Mouse (Mus musculus) forebrain, embryonic 16.5 days (tissue): Measurements from ENCODE around the gene 1700086D15Rik. TPM values are rescaled to one million over a fixed set of nuclear protein-coding genes. Genes with fewer than 3 reads are reported as not detected.

Source experiments
- ATAC-seq: fragments of 200-750 bp; cut with Nextera tagmentation; 2 replicates; pipeline ENCODE4 v1.8.0; 2017; ENCODE audit warnings: mild to moderate bottlenecking, moderate library complexity
- H3K27ac ChIP-seq: fragments of 300-500 bp; sonication (generic); 2 replicates; pipeline ENCODE4 v1.5.1; 2014; ENCODE audit warnings: low read length, control low read depth
- H3K27me3 ChIP-seq: fragments of 300-500 bp; sonication (generic); replicated peaks from 2 replicates; pipeline ENCODE4 v1.6.1; 2014; ENCODE audit warnings: low read length; ENCODE audit not compliant: control insufficient read depth, insufficient read depth
- H3K36me3 ChIP-seq: fragments of 300-500 bp; sonication (generic); 2 replicates; pipeline ENCODE4 v1.6.1; 2014; ENCODE audit not compliant: control insufficient read depth, insufficient read depth
- H3K4me1 ChIP-seq: fragments of 300-500 bp; sonication (generic); replicated peaks from 2 replicates; pipeline ENCODE4 v1.6.1; 2014; ENCODE audit warnings: low read length; ENCODE audit not compliant: control insufficient read depth, insufficient read depth
- H3K4me2 ChIP-seq: fragments of 300-500 bp; sonication (generic); 2 replicates; pipeline ENCODE4 v1.6.1; 2014; ENCODE audit warnings: mild to moderate bottlenecking, low read length, control low read depth
- H3K4me3 ChIP-seq: fragments of 300-500 bp; sonication (generic); replicated peaks from 2 replicates; pipeline ENCODE4 v1.5.1; 2014; ENCODE audit warnings: mild to moderate bottlenecking, low read length, control low read depth
- H3K9ac ChIP-seq: fragments of 300-500 bp; sonication (generic); replicated peaks from 2 replicates; pipeline ENCODE4 v1.6.1; 2014; ENCODE audit warnings: low read depth, low read length, control low read depth
- H3K9me3 ChIP-seq: fragments of 300-500 bp; sonication (generic); 2 replicates; pipeline ENCODE4 v1.6.1; 2016; ENCODE audit warnings: low read length; ENCODE audit not compliant: control insufficient read depth
- WGBS: fragments of 180-500 bp; shearing (Covaris S2); extraction: QIAGEN DNeasy Blood & Tissue Kit; methylation state at CpG from one replicate; pipeline ENCODE4 v1.1.7; 2014; 5-methylcytosine and 5-hydroxymethylcytosine counted together
- polyA plus RNA-seq: library from polyadenylated mRNA; unstranded; fragments of >200 nt; fragmentation: Nextera tagmentation; extraction: Ambion mirVana; gene quantifications from 2 replicates; pipeline ENCODE4 v1.2.1, GENCODE M21; 2015

The 1700086D15Rik gene
- not detected in 2 replicates for polyA plus RNA-seq

- Histone ChIP-seq H3K4me3 (no peak within 1 kb of the TSS), H3K27ac (no peak within 1 kb of the TSS), H3K9me3 (no peaks in the 10 kb centered on the region), H3K4me1 (peaks cover 9% of the 10 kb centered on the region), H3K9ac (no peak within 1 kb of the TSS), H3K36me3 (no peaks in the 10 kb centered on the region), H3K27me3 (0 out of 2 replicates have a peak, but pooled peaks cover 3% of the 10 kb centered on the region), H3K4me2 (no peak within 1 kb of the TSS)
- WGBS: 95% methylated on average over 5 of the region's 5 CpGs
- no peak for ATAC-seq
Observed at GRCm38 (mm10) chr11:65159791-65160190, at the start of gene 1700086D15Rik. Gene 1700086D15Rik (minus strand): TSS chr11:65159891.

GRCm38 (mm10) chr11:65209441-65209840 is 49.8 kb upstream of the 1700086D15Rik start:
- Histone ChIP-seq H3K9ac (no peak overlapping the region), H3K4me2 (no peak overlapping the region), H3K4me1 (no peaks in the 10 kb centered on the region), H3K36me3 (no peaks in the 10 kb centered on the region), H3K4me3 (no peak overlapping the region), H3K9me3 (no peaks in the 10 kb centered on the region), H3K27me3 (no peaks in the 10 kb centered on the region), H3K27ac (no peak overlapping the region)
- no peak for ATAC-seq
- WGBS: 44% methylated on average over 6 of the region's 6 CpGs

GRCm38 (mm10) chr11:65205306-65205705 is 45.6 kb upstream of the 1700086D15Rik start:
- Histone ChIP-seq H3K4me2 (no peak overlapping the region), H3K4me3 (no peak overlapping the region), H3K9ac (no peak overlapping the region), H3K27me3 (no peaks in the 10 kb centered on the region), H3K27ac (no peak overlapping the region), H3K4me1 (no peaks in the 10 kb centered on the region), H3K9me3 (no peaks in the 10 kb centered on the region), H3K36me3 (no peaks in the 10 kb centered on the region)
- ATAC-seq: no peak
- 84% methylated on average over 5 of the region's 5 CpGs for WGBS

GRCm38 (mm10) chr11:65204651-65205050 is 45.0 kb upstream of the 1700086D15Rik start:
- no peak overlapping the region for H3K4me2 ChIP-seq
- no peaks in the 10 kb centered on the region for H3K4me1 ChIP-seq
- H3K9ac ChIP-seq: no peak overlapping the region
- WGBS: 82% methylated on average over 13 of the region's 13 CpGs
- H3K27me3 ChIP-seq: no peaks in the 10 kb centered on the region
- no peak for ATAC-seq
- no peaks in the 10 kb centered on the region for H3K36me3 ChIP-seq
- no peak overlapping the region for H3K27ac ChIP-seq
- H3K4me3 ChIP-seq: no peak overlapping the region
- H3K9me3 ChIP-seq: no peaks in the 10 kb centered on the region

- 83% methylated on average over 1 of the region's 1 CpGs for WGBS
- H3K27ac ChIP-seq: no peak overlapping the region
Observed at GRCm38 (mm10) chr11:65203020-65203419, 43.3 kb upstream of the 1700086D15Rik start.

GRCm38 (mm10) chr11:65202236-65202635 is 42.5 kb upstream of the 1700086D15Rik start:
- Histone ChIP-seq H3K27ac (no peak overlapping the region), H3K27me3 (no peaks in the 10 kb centered on the region), H3K4me2 (no peak overlapping the region), H3K9me3 (no peaks in the 10 kb centered on the region), H3K9ac (no peak overlapping the region), H3K4me3 (no peak overlapping the region), H3K4me1 (no peaks in the 10 kb centered on the region), H3K36me3 (no peaks in the 10 kb centered on the region)
- WGBS: 48% methylated on average over 5 of the region's 5 CpGs
- no peak for ATAC-seq

More at GRCm38 (mm10) chr11:65203020-65203419, 43.3 kb upstream of the 1700086D15Rik start:
- Histone ChIP-seq H3K9ac (no peak overlapping the region), H3K4me2 (no peak overlapping the region), H3K36me3 (no peaks in the 10 kb centered on the region), H3K4me3 (no peak overlapping the region), H3K9me3 (no peaks in the 10 kb centered on the region), H3K4me1 (no peaks in the 10 kb centered on the region), H3K27me3 (no peaks in the 10 kb centered on the region)
- ATAC-seq: no peak

- Histone ChIP-seq H3K9me3 (no peaks in the 10 kb centered on the region), H3K4me3 (no peak overlapping the region), H3K27me3 (no peaks in the 10 kb centered on the region), H3K4me1 (no peaks in the 10 kb centered on the region), H3K27ac (no peak overlapping the region), H3K9ac (no peak overlapping the region), H3K4me2 (no peak overlapping the region), H3K36me3 (no peaks in the 10 kb centered on the region)
- ATAC-seq: no peak
- WGBS: 83% methylated on average over 3 of the region's 3 CpGs
Observed at GRCm38 (mm10) chr11:65198026-65198425, 38.3 kb upstream of the 1700086D15Rik start.

- ATAC-seq: peak; percentile 55; the same call in 1 of the 2 replicates
- H3K4me3 ChIP-seq: no peak overlapping the region
- H3K9me3 ChIP-seq: no peaks in the 10 kb centered on the region
- H3K4me1 ChIP-seq: no peaks in the 10 kb centered on the region
- H3K9ac ChIP-seq: no peak overlapping the region
- H3K27ac ChIP-seq: no peak overlapping the region
- WGBS: 4% methylated on average over 3 of the region's 3 CpGs
- H3K4me2 ChIP-seq: no peak overlapping the region
- H3K27me3 ChIP-seq: no peaks in the 10 kb centered on the region
- H3K36me3 ChIP-seq: no peaks in the 10 kb centered on the region
Observed at GRCm38 (mm10) chr11:65197280-65197679, 37.6 kb upstream of the 1700086D15Rik start.

- Histone ChIP-seq H3K9me3 (no peaks in the 10 kb centered on the region), H3K27ac (no peak overlapping the region), H3K4me2 (no peak overlapping the region), H3K27me3 (no peaks in the 10 kb centered on the region), H3K36me3 (no peaks in the 10 kb centered on the region), H3K9ac (no peak overlapping the region), H3K4me1 (no peaks in the 10 kb centered on the region), H3K4me3 (no peak overlapping the region)
- 85% methylated on average over 12 of the region's 12 CpGs for WGBS
- no peak for ATAC-seq
Observed at GRCm38 (mm10) chr11:65186974-65187373, 27.3 kb upstream of the 1700086D15Rik start.

- no peak overlapping the region for H3K27ac ChIP-seq
- no peaks in the 10 kb centered on the region for H3K4me1 ChIP-seq
- H3K36me3 ChIP-seq: no peaks in the 10 kb centered on the region
- no peak for ATAC-seq
- H3K9ac ChIP-seq: no peak overlapping the region
- H3K4me2 ChIP-seq: no peak overlapping the region
- WGBS: 97% methylated on average over 1 of the region's 1 CpGs
- no peak overlapping the region for H3K4me3 ChIP-seq
- H3K9me3 ChIP-seq: no peaks in the 10 kb centered on the region
- H3K27me3 ChIP-seq: no peaks in the 10 kb centered on the region
Observed at GRCm38 (mm10) chr11:65185114-65185513, 25.4 kb upstream of the 1700086D15Rik start.
